8 mouse cellular contexts compared by ENCODE assay signal in the genomic region with DNA sequence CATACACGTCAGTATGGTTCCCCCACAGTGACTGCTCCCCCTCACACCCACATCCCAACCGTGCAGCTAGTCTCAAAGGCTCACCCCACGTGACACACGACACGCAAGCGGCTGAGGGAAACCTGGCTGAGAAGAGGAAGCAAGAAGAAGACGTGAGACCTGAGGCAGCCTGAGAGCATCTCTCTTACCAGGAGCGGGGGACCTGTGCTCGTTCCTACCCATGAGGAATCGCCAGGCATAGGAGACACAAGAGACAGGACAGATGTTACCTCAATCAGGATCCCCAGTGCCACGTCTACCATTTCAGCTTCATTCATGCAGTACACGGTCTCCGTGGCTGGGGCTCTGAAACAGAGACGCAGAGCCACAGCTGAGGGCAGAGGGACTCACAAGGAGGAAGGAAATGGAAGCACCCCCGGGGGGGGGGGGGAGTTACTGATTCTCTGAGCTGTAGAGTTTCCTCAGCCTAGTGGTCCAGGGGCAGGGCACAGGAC. TPM values are rescaled to one million over a fixed set of nuclear protein-coding genes. Genes with fewer than 3 reads are reported as not detected.
DNase-seq lines count a peak whose midpoint lies in the region; ATAC-seq and TF ChIP-seq lines count a peak whose summit lies in the region.

No protein-coding gene starts in this region.

- peak overlapping the region; percentile 20 to 86 for H3K4me3 ChIP-seq in liver, embryonic 14.5 days (ENCODE audit: insufficient read depth in 1 of 2, low read depth in 2 of 2, low read length in 2 of 2)

- peak overlapping the region; percentile 81 for H3K9ac ChIP-seq in liver, embryonic 14.5 days (replicated peaks)

- H3K4me1 ChIP-seq in liver, embryonic 14.5 days (replicated peaks; ENCODE audit: control insufficient read depth in 2 of 2, insufficient read depth in 2 of 2, low read length in 1 of 2), result peaks cover 44 to 45% of the 10 kb centered on the region in 2 experiments

- peak; percentile 10 for DNase-seq in gastrocnemius, postnatal 10 days
- DNase-seq in gastrocnemius, postnatal 25 days, result no peak
- DNase-seq in B cell, adult 2 months, result peak; percentile 85
- no peak for DNase-seq in liver, embryonic 14.5 days (ENCODE audit: low read depth in 3 of 3, low spot score in 3 of 3)
- peak; percentile 90 for DNase-seq in splenic B cell, adult 2 months (ENCODE audit: low read depth, low spot score)
- no peak for DNase-seq in ovary, postnatal 14 days (ENCODE audit: low spot score)
- DNase-seq in cerebellum, adult 11 months, result no peak

- no peak for TF ChIP-seq EP300 in liver, embryonic 14.5 days (IDR thresholded peaks at IDR 0.05; ENCODE audit: low read depth)

- no peaks in the 10 kb centered on the region for H3K9me3 ChIP-seq in liver, embryonic 14.5 days (ENCODE audit: control insufficient read depth, low read length)

- no peak for TF ChIP-seq CTCF in liver, embryonic 14.5 days (IDR thresholded peaks at IDR 0.05; ENCODE audit: low read depth)

- H3K4me2 ChIP-seq in liver, embryonic 14.5 days (ENCODE audit: low read depth), result peak overlapping the region; percentile 84

- ATAC-seq in granulocyte monocyte progenitor cell, adult 5-6 weeks (replicated peaks; ENCODE audit: poor library complexity, severe bottlenecking), result peak; percentile 51
- no peak for ATAC-seq in liver, embryonic 14.5 days (ENCODE audit: insufficient read depth)

- 15% methylated on average over 15 of the region's 15 CpGs for WGBS in liver, embryonic 14.5 days (ENCODE audit: insufficient replicate concordance)

- H3K27ac ChIP-seq in liver, embryonic 14.5 days, result peak overlapping the region; percentile 90

- peaks cover 7% of the 10 kb centered on the region for H3K36me3 ChIP-seq in liver, embryonic 14.5 days (replicated peaks; ENCODE audit: control insufficient read depth, insufficient read depth, low read depth)
- H3K36me3 ChIP-seq in splenic B cell, adult 2 months (ENCODE audit: control insufficient read depth, insufficient read depth, low read length, poor library complexity, severe bottlenecking), result no peaks in the 10 kb centered on the region; the same call in 1 of the 2 replicates

- H3K27me3 ChIP-seq in liver, embryonic 14.5 days (ENCODE audit: control insufficient read depth, insufficient read depth, low read length), result no peaks in the 10 kb centered on the region
- H3K27me3 ChIP-seq in splenic B cell, adult 2 months (ENCODE audit: control insufficient read depth, insufficient read depth, low read length, poor library complexity, severe bottlenecking), result no peaks in the 10 kb centered on the region

RNA-seq across cellular contexts. Expression of gene Cyren, which starts 2.5 kb away (rescaled TPM):
- 1 to 10 TPM; 5.6 TPM for total RNA-seq in gastrocnemius, postnatal 10 days (2021)
- total RNA-seq in gastrocnemius, postnatal 25 days (2021), result 1 to 10 TPM; 2.6 to 4.1 TPM
- total RNA-seq in granulocyte monocyte progenitor cell, adult 5-6 weeks (2014; fragmentation: Nextera tagmentation), result 1.8 and 9.5 TPM in 2 replicates
- 4.1 and 9.0 TPM in 2 replicates for total RNA-seq in granulocyte monocyte progenitor cell, adult 5-6 weeks (2017)
- 5.4 and 7.2 TPM in 2 replicates for polyA plus RNA-seq in liver, embryonic 14.5 days (2012; rRNA removed)
- polyA plus RNA-seq in liver, embryonic 14.5 days (2014; fragmentation: Nextera tagmentation; extraction: Ambion mirVana), result 4.2 and 6.3 TPM in 2 replicates

RNA-seq across cellular contexts. Expression of gene Tmem140, which starts 12.4 kb away (rescaled TPM):
- 10 to 100 TPM; 12.6 to 12.9 TPM for total RNA-seq in gastrocnemius, postnatal 10 days (2021)
- 10 to 100 TPM; 15.5 to 24.0 TPM for total RNA-seq in gastrocnemius, postnatal 25 days (2021)
- 0.23 and 1.9 TPM in 2 replicates for total RNA-seq in granulocyte monocyte progenitor cell, adult 5-6 weeks (2014; fragmentation: Nextera tagmentation)
- 0.26 and 0.82 TPM in 2 replicates for total RNA-seq in granulocyte monocyte progenitor cell, adult 5-6 weeks (2017)
- 1.6 and 1.7 TPM in 2 replicates for polyA plus RNA-seq in liver, embryonic 14.5 days (2012; rRNA removed)
- 2.6 and 2.9 TPM in 2 replicates for polyA plus RNA-seq in liver, embryonic 14.5 days (2014; fragmentation: Nextera tagmentation; extraction: Ambion mirVana)

RNA-seq across cellular contexts. Expression of gene Wdr91, which starts 35.4 kb away (rescaled TPM):
- total RNA-seq in gastrocnemius, postnatal 10 days (2021), result 10 to 100 TPM; 12.0 to 15.6 TPM
- total RNA-seq in gastrocnemius, postnatal 25 days (2021), result 1 to 10 TPM; 5.1 to 5.8 TPM
- total RNA-seq in granulocyte monocyte progenitor cell, adult 5-6 weeks (2014; fragmentation: Nextera tagmentation), result 11.8 and 12.6 TPM in 2 replicates
- 16.8 and 17.4 TPM in 2 replicates for total RNA-seq in granulocyte monocyte progenitor cell, adult 5-6 weeks (2017)
- 17.4 and 21.5 TPM in 2 replicates for polyA plus RNA-seq in liver, embryonic 14.5 days (2012; rRNA removed)
- polyA plus RNA-seq in liver, embryonic 14.5 days (2014; fragmentation: Nextera tagmentation; extraction: Ambion mirVana), result 9.5 and 9.7 TPM in 2 replicates

RNA-seq across cellular contexts. Expression of gene Stra8, which starts 44.6 kb away (rescaled TPM):
- total RNA-seq in gastrocnemius, postnatal 10 days (2021), result not detected
- not detected for total RNA-seq in gastrocnemius, postnatal 25 days (2021)
- not detected in 2 replicates for total RNA-seq in granulocyte monocyte progenitor cell, adult 5-6 weeks (2014; fragmentation: Nextera tagmentation)
- total RNA-seq in granulocyte monocyte progenitor cell, adult 5-6 weeks (2017), result not detected in 2 replicates
- not detected in 2 replicates for polyA plus RNA-seq in liver, embryonic 14.5 days (2012; rRNA removed)
- not detected in 2 replicates for polyA plus RNA-seq in liver, embryonic 14.5 days (2014; fragmentation: Nextera tagmentation; extraction: Ambion mirVana)

Comparison
In these comparisons a context has a peak if more than half of its experiments do, and no peak if none do; other contexts are left out.
1. DNase-seq: peak in gastrocnemius, postnatal 10 days (single experiment), B cell, adult 2 months (2 of 2) and splenic B cell, adult 2 months (single experiment); none in gastrocnemius, postnatal 25 days (single experiment), liver, embryonic 14.5 days (0 of 3), ovary, postnatal 14 days (single experiment) and cerebellum, adult 11 months (single experiment).
2. RNA of gene Tmem140, which starts 12.4 kb away (total RNA-seq): 15.5 to 24.0 TPM in gastrocnemius, postnatal 25 days and 12.6 to 12.9 TPM in gastrocnemius, postnatal 10 days; 0.23 to 1.9 TPM in granulocyte monocyte progenitor cell, adult 5-6 weeks; every median in the first group is over 4 times any median in the second.